Mouse (Mus musculus): ENCODE data around the gene Ppp2r5b. TPM values are rescaled to one million over a fixed set of nuclear protein-coding genes. Genes with fewer than 3 reads are reported as not detected.
A peak's percentile ranks its signal among the peaks of the same experiment; 100 is the strongest.

Gene Ppp2r5b
- total RNA-seq, 2 experiments from 2014 or later, result 149 to 158 TPM

DNA sequence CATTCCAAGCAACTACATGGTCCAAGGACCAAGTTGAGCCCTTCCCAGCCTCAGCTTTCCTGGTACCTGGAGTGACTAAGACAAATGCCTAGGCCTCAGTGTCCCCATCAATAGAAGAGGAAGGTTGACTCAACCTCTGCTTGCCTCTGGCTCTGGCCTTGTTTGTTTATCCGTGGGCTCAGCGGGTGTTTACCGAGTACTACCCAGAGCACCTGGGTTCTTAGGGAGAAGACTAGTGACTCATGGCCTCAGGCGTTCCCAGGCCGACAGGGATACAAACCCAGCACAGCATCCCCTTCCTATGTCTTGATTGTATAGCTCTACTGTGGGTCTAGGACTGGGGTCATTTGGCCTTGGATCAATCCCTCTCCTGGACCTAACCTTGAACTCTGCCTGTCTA lies 7.6 kb upstream of the Ppp2r5b start:
- no peak for TF ChIP-seq CTCF (IDR thresholded peaks at IDR 0.05)
- DNase-seq (ENCODE audit: extremely low spot score in 1 of 2, low spot score in 2 of 2), result no peak
- Histone ChIP-seq H3K27ac (no peak overlapping the region), H3K4me3 (no peak overlapping the region)
- intact Hi-C loops (cut with DNase I), result no loop called here

DNA sequence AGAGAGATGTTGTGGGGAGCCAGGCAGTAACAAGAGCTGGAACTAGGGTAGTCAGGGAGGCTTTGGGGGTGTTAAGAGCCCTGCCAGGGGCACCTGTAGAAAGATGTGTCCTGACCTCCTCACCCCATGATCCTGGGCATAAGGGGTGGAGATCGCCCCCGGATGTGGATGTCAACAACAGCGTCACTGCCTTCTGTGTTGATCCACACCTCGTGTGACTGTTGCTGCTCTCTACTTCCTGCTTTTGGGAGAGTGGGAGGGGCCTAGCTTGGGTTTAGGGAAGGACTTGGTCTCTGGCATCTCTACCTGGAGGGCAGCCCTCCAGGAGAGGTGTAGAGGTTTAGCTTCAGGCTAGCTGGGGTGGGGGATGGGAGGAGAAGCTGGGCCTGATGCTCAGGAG lies 6.6 kb upstream of the Ppp2r5b start:
- intact Hi-C loops (cut with DNase I), result no loop called here
- TF ChIP-seq CTCF (IDR thresholded peaks at IDR 0.05), result no peak
- DNase-seq (ENCODE audit: extremely low spot score in 1 of 2, low spot score in 2 of 2), result no peak
- Histone ChIP-seq H3K27ac (peak overlapping the region; percentile 89; the same call in 1 of the 2 replicates), H3K4me3 (peak overlapping the region; percentile 98)

DNA sequence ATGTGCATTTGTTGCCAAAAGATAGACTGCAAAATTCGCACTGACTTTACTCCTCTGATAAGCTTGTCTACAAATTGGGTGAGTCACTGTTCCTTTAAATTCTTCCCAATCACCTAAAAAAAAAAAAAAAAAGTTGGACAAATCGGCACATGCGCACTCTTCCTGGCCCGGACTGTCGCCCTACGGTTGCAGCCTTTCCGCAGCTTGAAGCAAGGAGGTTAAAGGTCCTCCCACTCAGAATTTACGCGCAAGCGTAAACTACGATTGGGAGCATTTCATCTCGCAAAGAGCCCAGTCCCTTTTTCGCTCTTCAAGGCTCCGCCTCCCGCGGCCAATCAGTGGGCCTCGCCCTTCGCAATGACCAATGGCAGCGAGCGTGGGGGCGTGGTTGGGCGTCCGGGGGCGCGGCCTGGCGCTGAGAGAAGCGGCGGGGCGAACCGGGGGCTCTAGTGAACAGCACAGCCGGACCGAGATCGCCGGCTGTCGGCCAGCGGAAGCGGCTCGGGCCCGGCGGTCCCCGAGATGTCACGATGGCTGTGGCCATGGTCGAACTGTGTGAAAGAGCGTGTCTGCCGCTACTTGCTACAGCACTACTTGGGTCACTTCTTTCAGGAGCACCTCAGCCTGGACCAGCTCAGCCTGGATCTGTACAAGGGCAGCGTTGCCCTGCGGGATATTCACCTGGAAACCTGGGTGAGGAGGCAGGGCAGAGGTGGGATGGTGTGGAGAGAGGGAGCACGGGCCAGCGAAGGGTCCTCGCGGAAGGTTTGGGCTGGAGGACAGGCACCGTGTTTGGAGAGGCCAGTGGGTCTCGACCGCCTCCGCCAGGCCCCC lies 5.8 kb upstream of the Ppp2r5b start, which contains the start of gene Atg2a:
TSS of gene Atg2a (plus strand) at position 395 of the 834 bp plus-strand sequence.
- peak; percentile 96 to 97 for DNase-seq (ENCODE audit: extremely low spot score in 1 of 2, low spot score in 2 of 2)
- intact Hi-C loops (cut with DNase I), result loop anchor here (2.0 kb wide), 1 partner anchor 35 kb away; the partner anchor contains the start of gene Ehd1
- Histone ChIP-seq H3K4me3 (peak within 1 kb of the TSS; percentile 98), H3K27ac (peak within 1 kb of the TSS; percentile 89)
- no peak; the same call in 1 of the 2 replicates for TF ChIP-seq CTCF (IDR thresholded peaks at IDR 0.05)

DNA sequence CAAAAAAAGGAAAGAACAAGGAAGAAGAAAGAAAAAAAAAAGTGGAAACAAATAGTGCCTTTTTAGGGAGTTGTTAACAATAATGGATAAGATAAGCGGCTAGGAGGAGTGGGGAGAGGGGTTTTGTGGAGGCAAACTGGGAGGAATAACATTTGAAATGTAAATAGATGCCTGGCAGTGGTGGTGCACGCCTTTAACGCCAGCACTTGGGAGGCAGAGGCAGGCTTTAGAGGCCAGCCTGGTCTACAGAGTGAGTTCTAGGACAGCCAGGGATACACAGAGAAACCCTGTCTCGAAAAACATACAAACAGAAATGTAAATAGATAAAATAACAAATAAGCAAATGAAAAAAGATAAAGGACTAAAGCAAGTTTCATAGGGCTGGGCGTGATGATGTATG lies 5.1 kb upstream of the Ppp2r5b start:
- DNase-seq (ENCODE audit: extremely low spot score in 1 of 2, low spot score in 2 of 2), result no peak
- Histone ChIP-seq H3K4me3 (peak overlapping the region; percentile 98), H3K27ac (peak overlapping the region; percentile 18; the same call in 1 of the 2 replicates)
- intact Hi-C loops (cut with DNase I), result loop anchor here (2.0 kb wide), 1 partner anchor 36 kb away; the partner anchor contains the start of gene Ehd1
- TF ChIP-seq CTCF (IDR thresholded peaks at IDR 0.05), result no peak

DNA sequence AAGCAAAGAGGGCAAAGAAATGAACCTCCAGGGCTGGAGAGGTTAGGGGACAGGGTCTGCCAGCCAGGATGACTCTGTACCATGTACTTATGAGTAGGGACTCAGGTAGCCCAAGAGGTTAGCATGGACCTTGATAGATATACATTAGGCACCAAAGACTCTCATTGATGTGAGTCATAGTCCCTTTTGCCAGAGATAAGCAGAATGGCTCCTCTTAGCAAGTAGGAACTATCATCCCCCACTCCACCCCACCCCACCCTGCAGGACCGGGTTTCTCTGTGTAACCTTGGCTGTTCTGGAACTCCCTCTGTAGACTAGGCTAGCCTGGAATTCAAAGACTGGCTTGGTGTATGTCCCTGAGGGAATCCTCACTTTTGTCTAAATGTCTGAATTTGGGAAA lies 4.5 kb upstream of the Ppp2r5b start:
- Histone ChIP-seq H3K4me3 (no peak overlapping the region), H3K27ac (no peak overlapping the region)
- no peak for TF ChIP-seq CTCF (IDR thresholded peaks at IDR 0.05)
- intact Hi-C loops (cut with DNase I), result loop anchor here (2.0 kb wide), 1 partner anchor 37 kb away; the partner anchor contains the start of gene Ehd1
- DNase-seq (ENCODE audit: extremely low spot score in 1 of 2, low spot score in 2 of 2), result no peak

DNA sequence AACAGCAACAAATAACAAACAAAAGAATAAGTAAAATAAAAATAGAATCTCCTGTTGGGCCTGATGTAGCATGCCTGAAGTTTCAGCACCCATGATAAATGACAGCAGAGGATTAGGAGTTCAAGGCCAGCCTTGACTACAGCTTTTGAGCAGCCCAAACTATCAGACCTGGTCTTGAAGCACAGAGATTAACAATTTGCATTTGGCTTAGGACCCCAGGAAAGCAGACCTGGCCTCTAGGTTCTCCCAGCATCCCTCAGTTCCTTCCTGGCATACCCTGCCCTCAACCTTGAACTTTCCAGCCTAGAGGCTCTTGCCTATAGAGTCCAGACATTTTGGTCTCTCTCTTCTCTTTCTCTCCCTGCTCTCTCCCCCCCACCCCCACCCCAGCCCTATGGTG lies 3.1 kb upstream of the Ppp2r5b start:
- no peak for TF ChIP-seq CTCF (IDR thresholded peaks at IDR 0.05)
- intact Hi-C loops (cut with DNase I), result no loop called here
- DNase-seq (ENCODE audit: extremely low spot score in 1 of 2, low spot score in 2 of 2), result no peak
- Histone ChIP-seq H3K4me3 (no peak overlapping the region), H3K27ac (no peak overlapping the region)

DNA sequence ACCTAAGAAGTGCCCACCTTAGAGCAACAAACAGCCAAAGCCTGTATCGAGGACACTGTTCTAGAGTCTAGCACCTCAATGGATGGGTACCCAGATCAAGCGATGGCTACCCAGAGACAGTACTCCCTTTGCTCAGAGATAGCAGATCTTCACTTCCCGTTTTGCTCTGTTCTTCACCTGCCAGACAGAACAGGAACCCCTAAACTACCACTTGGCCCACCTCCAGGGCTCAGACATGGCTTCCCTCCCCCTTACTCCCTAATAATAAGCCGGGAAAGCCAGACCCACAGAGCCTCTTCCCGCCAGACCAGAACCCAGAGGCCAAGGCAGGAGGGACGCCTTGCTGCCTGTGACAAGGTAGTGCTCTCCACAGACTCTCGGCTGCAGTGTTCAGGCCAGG lies 1.2 kb upstream of the Ppp2r5b start:
- no peak overlapping the region for H3K27ac ChIP-seq
- TF ChIP-seq CTCF (IDR thresholded peaks at IDR 0.05), result no peak
- no peak for DNase-seq (ENCODE audit: extremely low spot score in 1 of 2, low spot score in 2 of 2)
- no peak overlapping the region for H3K4me3 ChIP-seq
- intact Hi-C loops (cut with DNase I), result no loop called here

DNA sequence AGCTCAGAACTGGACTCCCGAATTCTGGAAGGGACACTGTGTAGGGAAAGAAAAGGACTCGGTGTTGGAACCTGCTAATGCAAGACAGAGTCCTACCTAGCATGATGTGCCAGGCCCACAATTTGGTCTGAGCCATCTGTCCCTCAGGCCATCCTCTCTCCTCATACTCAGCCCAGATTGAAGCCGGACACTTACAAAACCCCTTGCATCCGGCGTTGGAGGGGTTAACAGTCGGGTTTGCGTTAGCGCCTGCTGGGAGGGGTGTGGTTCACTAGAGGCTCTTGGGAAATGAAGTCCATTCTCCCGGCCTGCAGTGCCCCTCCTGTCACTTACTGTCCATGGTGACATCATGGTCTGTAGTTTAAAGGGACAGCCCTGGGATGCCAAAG lies 375 bp upstream of the Ppp2r5b start:
- no peak for TF ChIP-seq CTCF (IDR thresholded peaks at IDR 0.05)
- intact Hi-C loops (cut with DNase I), result no loop called here
- Histone ChIP-seq H3K27ac (peak overlapping the region; percentile 97), H3K4me3 (peak overlapping the region; percentile 95)
- peak; percentile 86 to 89 for DNase-seq (ENCODE audit: extremely low spot score in 1 of 2, low spot score in 2 of 2)

DNA sequence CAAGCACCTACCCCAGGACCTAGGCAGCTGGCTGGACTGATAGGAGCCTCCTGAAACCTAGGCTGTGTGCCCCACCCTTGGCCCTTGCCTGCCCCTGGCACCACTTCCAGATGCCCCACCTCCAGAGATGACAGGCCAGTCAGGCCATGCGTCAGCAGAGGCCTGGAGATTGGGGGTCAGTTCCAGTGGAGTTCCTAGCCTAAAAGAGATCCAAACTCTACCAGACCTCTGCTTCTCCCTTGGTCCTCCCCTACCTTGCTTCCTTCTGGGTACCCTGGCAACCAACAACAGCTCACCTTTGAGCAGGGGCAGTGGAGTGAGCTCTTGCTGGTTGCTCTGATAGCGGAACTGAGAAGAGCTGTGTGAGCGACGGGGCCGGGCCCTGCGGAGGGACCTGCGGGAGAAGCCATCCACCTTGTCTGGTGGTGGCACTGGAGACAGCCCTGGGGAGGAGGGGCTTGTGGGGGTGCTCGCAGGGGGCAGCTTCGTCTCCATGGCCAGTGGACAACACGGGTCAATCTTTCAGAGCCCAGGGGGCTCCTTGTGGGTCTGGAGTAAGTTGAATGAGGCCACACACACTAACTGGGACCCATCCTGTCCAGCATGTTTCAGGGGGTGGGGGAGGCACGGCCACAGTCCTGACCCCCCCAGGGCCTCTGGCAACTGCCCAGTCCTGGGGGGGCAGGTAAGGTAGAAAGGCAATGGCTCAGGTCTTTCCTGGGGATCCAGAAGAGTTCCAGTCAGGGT lies 1.2 kb downstream of the Ppp2r5b start:
- no peak for DNase-seq (ENCODE audit: extremely low spot score in 1 of 2, low spot score in 2 of 2)
- intact Hi-C loops (cut with DNase I), result loop anchor here (1.0 kb wide), 1 partner anchor 93 kb away; the partner anchor contains the start of gene Arl2
- Histone ChIP-seq H3K27ac (peak overlapping the region; percentile 97; the same call in 1 of the 2 replicates), H3K4me3 (peak overlapping the region; percentile 95)
- TF ChIP-seq CTCF (IDR thresholded peaks at IDR 0.05), result no peak

DNA sequence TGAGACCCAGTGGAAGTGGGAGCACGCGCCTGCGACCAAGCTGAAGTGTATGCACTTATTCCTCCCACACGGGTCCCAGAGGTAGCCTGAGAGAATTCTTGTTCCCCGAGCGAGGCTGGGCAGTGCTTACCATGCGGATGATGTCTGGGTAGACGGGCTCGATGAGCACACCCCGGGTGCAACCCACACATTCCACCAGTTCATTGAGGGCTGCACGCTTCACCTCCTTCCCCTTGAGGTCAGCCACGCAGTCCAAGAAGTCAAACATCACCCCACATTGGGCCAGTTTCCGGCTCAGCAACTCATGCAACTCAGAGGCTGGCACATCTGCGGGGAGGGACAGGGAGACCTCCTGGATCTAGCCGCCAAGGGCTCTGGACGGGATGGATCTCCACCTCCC lies 2.0 kb downstream of the Ppp2r5b start:
- H3K4me3 ChIP-seq, result no peak overlapping the region; the same call in 1 of the 2 replicates
- DNase-seq (ENCODE audit: extremely low spot score in 1 of 2, low spot score in 2 of 2), result no peak
- intact Hi-C loops (cut with DNase I), result no loop called here
- no peak for TF ChIP-seq CTCF (IDR thresholded peaks at IDR 0.05)
- H3K27ac ChIP-seq, result no peak overlapping the region

DNA sequence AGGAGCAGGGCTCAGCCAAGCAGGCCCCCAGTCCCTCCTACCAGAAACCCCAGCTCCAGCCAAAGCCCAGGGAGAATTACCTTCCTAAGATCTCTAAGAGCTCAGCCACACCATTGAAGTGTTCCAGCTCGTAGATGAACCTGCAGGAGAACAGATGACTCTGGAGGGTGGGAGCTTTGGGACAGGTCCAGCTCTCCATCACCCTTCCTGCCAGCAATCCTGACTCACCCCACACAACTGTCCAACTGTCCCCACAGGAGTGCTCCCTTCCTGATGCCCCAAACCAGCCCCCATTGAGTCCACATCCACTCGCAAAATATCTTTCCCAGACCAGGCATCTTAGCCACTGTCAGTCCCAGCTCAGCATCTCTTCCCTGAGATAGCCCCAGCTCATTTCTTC lies 4.6 kb downstream of the Ppp2r5b start:
- H3K27ac ChIP-seq, result no peak overlapping the region
- H3K4me3 ChIP-seq, result no peak overlapping the region
- TF ChIP-seq CTCF (IDR thresholded peaks at IDR 0.05), result no peak
- intact Hi-C loops (cut with DNase I), result no loop called here
- DNase-seq (ENCODE audit: extremely low spot score in 1 of 2, low spot score in 2 of 2), result no peak

DNA sequence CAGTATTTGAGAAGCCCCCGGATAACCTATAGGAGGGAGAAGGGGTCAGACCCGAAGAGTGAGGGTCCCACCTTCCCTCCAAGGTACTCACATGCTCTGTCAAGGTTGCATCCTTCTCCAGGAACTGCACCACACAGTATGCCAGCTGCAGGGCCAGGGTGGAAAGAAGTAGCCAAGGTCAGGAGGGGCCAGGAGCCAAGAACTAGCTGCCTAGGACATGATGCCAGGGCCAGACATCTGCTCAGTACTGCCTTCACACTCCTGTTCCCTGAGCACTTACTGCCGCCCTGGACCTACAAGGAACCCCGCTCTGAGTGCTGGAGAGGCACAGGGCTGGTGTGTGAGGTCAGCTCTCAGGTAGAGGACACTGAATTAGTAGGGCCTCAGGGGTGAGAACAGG lies 5.3 kb downstream of the Ppp2r5b start:
- no peak for TF ChIP-seq CTCF (IDR thresholded peaks at IDR 0.05)
- Histone ChIP-seq H3K27ac (no peak overlapping the region), H3K4me3 (no peak overlapping the region)
- intact Hi-C loops (cut with DNase I), result no loop called here
- no peak for DNase-seq (ENCODE audit: extremely low spot score in 1 of 2, low spot score in 2 of 2)

All from left cerebral cortex, adult 2 months (tissue).